Mouse (Mus musculus) liver, embryonic 16.5 days (tissue): ENCODE data around the gene Il11. TPM values are rescaled to one million over a fixed set of nuclear protein-coding genes. Genes with fewer than 3 reads are reported as not detected.

Experiments
- ATAC-seq: fragments of 200-750 bp; cut with Nextera tagmentation; 2 replicates; pipeline ENCODE4 v1.8.0; 2017; ENCODE audit warnings: low read depth, mild to moderate bottlenecking, moderate number of reproducible peaks, moderate library complexity
- H3K27ac ChIP-seq: fragments of 300-500 bp; sonication (generic); 2 replicates; pipeline ENCODE4 v1.5.1; 2014; ENCODE audit warnings: mild to moderate bottlenecking, low read length
- H3K27me3 ChIP-seq: fragments of 300-500 bp; sonication (generic); 2 replicates; pipeline ENCODE4 v1.6.1; 2014; ENCODE audit warnings: low read depth, low read length, mixed read lengths; ENCODE audit not compliant: control insufficient read depth, insufficient read depth
- H3K36me3 ChIP-seq: fragments of 300-500 bp; sonication (generic); 2 replicates; pipeline ENCODE4 v1.6.1; 2014; ENCODE audit warnings: mild to moderate bottlenecking; ENCODE audit not compliant: control insufficient read depth, insufficient read depth
- H3K4me1 ChIP-seq: fragments of 300-500 bp; sonication (generic); 2 replicates; pipeline ENCODE4 v1.6.1; 2014; ENCODE audit warnings: low read depth, low read length, mixed read lengths; ENCODE audit not compliant: control insufficient read depth
- H3K4me2 ChIP-seq: fragments of 300-500 bp; sonication (generic); 2 replicates; pipeline ENCODE4 v1.6.1; 2014; ENCODE audit warnings: low read depth, low read length, mixed read lengths
- H3K4me3 ChIP-seq: fragments of 300-500 bp; sonication (generic); 2 replicates; pipeline ENCODE4 v1.5.1; 2014; ENCODE audit warnings: low read depth, mild to moderate bottlenecking, low read length
- H3K9ac ChIP-seq: fragments of 300-500 bp; sonication (generic); 2 replicates; pipeline ENCODE4 v1.6.1; 2014; ENCODE audit warnings: low read depth, low read length
- H3K9me3 ChIP-seq: fragments of 300-500 bp; sonication (generic); replicated peaks from 2 replicates; pipeline ENCODE4 v1.6.1; 2016; ENCODE audit warnings: low read length; ENCODE audit not compliant: control insufficient read depth
- WGBS: fragments of 180-500 bp; shearing (Covaris S2); extraction: QIAGEN DNeasy Blood & Tissue Kit; methylation state at CpG from one replicate; pipeline ENCODE4 v1.1.7; 2014; ENCODE audit not compliant: insufficient replicate concordance; 5-methylcytosine and 5-hydroxymethylcytosine counted together
- polyA plus RNA-seq: library from polyadenylated mRNA; unstranded; fragments of >200 nt; fragmentation: Nextera tagmentation; extraction: Ambion mirVana; gene quantifications from 2 replicates; pipeline ENCODE4 v1.2.1, GENCODE M21; 2015

Il11 gene
- polyA plus RNA-seq, 1 experiment from 2014 or later, result not detected

GRCm38 (mm10) chr7:4751971-4752820 is 30.5 kb downstream of the Il11 start:
- Histone ChIP-seq H3K4me3 (peak overlapping the region; percentile 73), H3K4me1 (peaks cover 50% of the 10 kb centered on the region), H3K9ac (peak overlapping the region; percentile 71), H3K9me3 (no peaks in the 10 kb centered on the region), H3K36me3 (no peaks in the 10 kb centered on the region), H3K27me3 (no peaks in the 10 kb centered on the region), H3K27ac (peak overlapping the region; percentile 89), H3K4me2 (peak overlapping the region; percentile 85)
- WGBS, result 3% methylated on average over 30 of the region's 30 CpGs
- peak; percentile 78 for ATAC-seq

- H3K36me3 ChIP-seq, result peaks cover 13% of the 10 kb centered on the region; the same call in 1 of the 2 replicates
- no peak overlapping the region for H3K4me2 ChIP-seq
- H3K9me3 ChIP-seq, result no peaks in the 10 kb centered on the region
- H3K27me3 ChIP-seq, result no peaks in the 10 kb centered on the region
- peak overlapping the region; percentile 94 for H3K27ac ChIP-seq
- peaks cover 80% of the 10 kb centered on the region for H3K4me1 ChIP-seq
- H3K9ac ChIP-seq, result no peak overlapping the region
- ATAC-seq, result peak; percentile 5
- WGBS, result 33% methylated on average over 2 of the region's 2 CpGs
- no peak overlapping the region for H3K4me3 ChIP-seq
Observed at GRCm38 (mm10) chr7:4749169-4749568, 33.5 kb downstream of the Il11 start.

- ATAC-seq, result no peak
- H3K4me2 ChIP-seq, result peak overlapping the region; percentile 27; the same call in 1 of the 2 replicates
- no peaks in the 10 kb centered on the region for H3K27me3 ChIP-seq
- H3K36me3 ChIP-seq, result peaks cover 13% of the 10 kb centered on the region; the same call in 1 of the 2 replicates
- H3K4me1 ChIP-seq, result peaks cover 88% of the 10 kb centered on the region
- H3K9me3 ChIP-seq, result no peaks in the 10 kb centered on the region
- H3K9ac ChIP-seq, result peak overlapping the region; percentile 6
- H3K4me3 ChIP-seq, result no peak overlapping the region
- WGBS, result 68% methylated on average over 4 of the region's 4 CpGs
- peak overlapping the region; percentile 94 for H3K27ac ChIP-seq
Observed at GRCm38 (mm10) chr7:4748321-4748720, 34.3 kb downstream of the Il11 start.

- H3K27ac ChIP-seq, result peak overlapping the region; percentile 94
- H3K4me1 ChIP-seq, result peaks cover 88% of the 10 kb centered on the region
- H3K36me3 ChIP-seq, result peaks cover 13% of the 10 kb centered on the region; the same call in 1 of the 2 replicates
- H3K27me3 ChIP-seq, result no peaks in the 10 kb centered on the region
- H3K4me3 ChIP-seq, result peak overlapping the region; percentile 33
- peak; percentile 72 for ATAC-seq
- WGBS, result 36% methylated on average over 9 of the region's 9 CpGs
- peak overlapping the region; percentile 53 for H3K4me2 ChIP-seq
- H3K9ac ChIP-seq, result peak overlapping the region; percentile 55
- no peaks in the 10 kb centered on the region for H3K9me3 ChIP-seq
Observed at GRCm38 (mm10) chr7:4747156-4747899, 35.3 kb downstream of the Il11 start.

GRCm38 (mm10) chr7:4746326-4746980 is 36.2 kb downstream of the Il11 start:
- H3K4me2 ChIP-seq, result peak overlapping the region; percentile 53
- 77% methylated on average over 22 of the region's 22 CpGs for WGBS
- H3K27ac ChIP-seq, result peak overlapping the region; percentile 94
- H3K4me3 ChIP-seq, result no peak overlapping the region; the same call in 1 of the 2 replicates
- peak overlapping the region; percentile 55; the same call in 1 of the 2 replicates for H3K9ac ChIP-seq
- peaks cover 13% of the 10 kb centered on the region; the same call in 1 of the 2 replicates for H3K36me3 ChIP-seq
- no peaks in the 10 kb centered on the region for H3K27me3 ChIP-seq
- no peak for ATAC-seq
- peaks cover 88% of the 10 kb centered on the region for H3K4me1 ChIP-seq
- H3K9me3 ChIP-seq, result no peaks in the 10 kb centered on the region

GRCm38 (mm10) chr7:4744886-4745285 is 37.8 kb downstream of the Il11 start:
- Histone ChIP-seq H3K4me2 (no peak overlapping the region; the same call in 1 of the 2 replicates), H3K4me1 (peaks cover 84% of the 10 kb centered on the region), H3K27ac (peak overlapping the region; percentile 29), H3K36me3 (peaks cover 13% of the 10 kb centered on the region; the same call in 1 of the 2 replicates), H3K9ac (peak overlapping the region; percentile 40; the same call in 1 of the 2 replicates), H3K4me3 (no peak overlapping the region), H3K27me3 (no peaks in the 10 kb centered on the region), H3K9me3 (no peaks in the 10 kb centered on the region)
- ATAC-seq, result no peak
- 42% methylated on average over 5 of the region's 6 CpGs for WGBS

- H3K4me2 ChIP-seq, result peak overlapping the region; percentile 91
- WGBS, result 21% methylated on average over 2 of the region's 2 CpGs
- ATAC-seq, result no peak
- peak overlapping the region; percentile 93 for H3K27ac ChIP-seq
- peak overlapping the region; percentile 90 for H3K9ac ChIP-seq
- no peaks in the 10 kb centered on the region for H3K9me3 ChIP-seq
- H3K4me1 ChIP-seq, result peaks cover 78% of the 10 kb centered on the region
- no peaks in the 10 kb centered on the region for H3K27me3 ChIP-seq
- peak overlapping the region; percentile 83 for H3K4me3 ChIP-seq
- H3K36me3 ChIP-seq, result peaks cover 13% of the 10 kb centered on the region; the same call in 1 of the 2 replicates
Observed at GRCm38 (mm10) chr7:4743354-4743753, 39.3 kb downstream of the Il11 start.

GRCm38 (mm10) chr7:4742482-4742819 is 40.2 kb downstream of the Il11 start:
- no peaks in the 10 kb centered on the region for H3K27me3 ChIP-seq
- H3K27ac ChIP-seq, result peak overlapping the region; percentile 93
- ATAC-seq, result no peak
- H3K4me2 ChIP-seq, result peak overlapping the region; percentile 91
- peak overlapping the region; percentile 90 for H3K9ac ChIP-seq
- H3K36me3 ChIP-seq, result peaks cover 13% of the 10 kb centered on the region; the same call in 1 of the 2 replicates
- peaks cover 71% of the 10 kb centered on the region for H3K4me1 ChIP-seq
- no peaks in the 10 kb centered on the region for H3K9me3 ChIP-seq
- H3K4me3 ChIP-seq, result peak overlapping the region; percentile 83
- WGBS, result 60% methylated on average over 6 of the region's 6 CpGs
